Mouse (Mus musculus) forebrain, embryonic 12.5 days (tissue): ENCODE measurements around the gene Gm29276. TPM values are rescaled to one million over a fixed set of nuclear protein-coding genes. Genes with fewer than 3 reads are reported as not detected.
"Not testable (repeated sequence)": the region's sequence is repeated elsewhere in the genome, so short reads cannot be mapped to it uniquely, and the experiment has no call there.

Source experiments
- ATAC-seq: fragments of 200-750 bp; cut with Nextera tagmentation; 2 replicates; pipeline ENCODE4 v1.8.0; 2017; ENCODE audit warnings: moderate TSS enrichment; ENCODE audit not compliant: low FRiP score
- H3K27ac ChIP-seq: fragments of 300-500 bp; sonication (generic); 2 replicates; pipeline ENCODE4 v1.5.1; 2016; ENCODE audit warnings: mild to moderate bottlenecking
- H3K27me3 ChIP-seq: fragments of 300-500 bp; sonication (generic); 2 replicates; pipeline ENCODE4 v1.6.1; 2016; ENCODE audit warnings: mild to moderate bottlenecking
- H3K36me3 ChIP-seq: fragments of 300-500 bp; sonication (generic); replicated peaks from 2 replicates; pipeline ENCODE4 v1.6.1; 2016; ENCODE audit warnings: mild to moderate bottlenecking
- H3K4me1 ChIP-seq: fragments of 300-500 bp; sonication (generic); 2 replicates; pipeline ENCODE4 v1.6.1; 2016
- H3K4me2 ChIP-seq: fragments of 300-500 bp; sonication (generic); 2 replicates; pipeline ENCODE4 v1.6.1; 2016; ENCODE audit warnings: mild to moderate bottlenecking, moderate library complexity
- H3K4me3 ChIP-seq: fragments of 300-500 bp; sonication (generic); replicated peaks from 2 replicates; pipeline ENCODE4 v1.5.1; 2016; ENCODE audit warnings: mild to moderate bottlenecking
- H3K9ac ChIP-seq: fragments of 300-500 bp; sonication (generic); 2 replicates; pipeline ENCODE4 v1.6.1; 2016; ENCODE audit warnings: mild to moderate bottlenecking
- H3K9me3 ChIP-seq: fragments of 300-500 bp; sonication (generic); 2 replicates; pipeline ENCODE4 v1.6.1; 2016
- WGBS: fragments of 180-500 bp; shearing (Covaris S2); methylation state at CpG from one replicate; pipeline ENCODE4 v1.1.7; 2016; 5-methylcytosine and 5-hydroxymethylcytosine counted together
- polyA plus RNA-seq: library from polyadenylated mRNA; unstranded; fragments of >200 nt; fragmentation: Nextera tagmentation; extraction: Ambion mirVana; gene quantifications from 2 replicates; pipeline ENCODE4 v1.2.1, GENCODE M21; 2016

The Gm29276 gene
- polyA plus RNA-seq = not detected in 2 replicates

GRCm38 (mm10) chrY:42582150-42582549 lies at the start of gene Gm29276:
Gene Gm29276 (minus strand): TSS chrY:42582250.
- H3K4me1 ChIP-seq, ATAC-seq, H3K27me3 ChIP-seq, H3K9me3 ChIP-seq, H3K4me3 ChIP-seq, H3K36me3 ChIP-seq, H3K4me2 ChIP-seq, H3K9ac ChIP-seq, H3K27ac ChIP-seq: not testable (repeated sequence)
- WGBS = no CpG with 5 or more reads among the region's 7 CpGs
